Mouse (Mus musculus) kidney, embryonic 16.5 days (tissue): ENCODE measurements around the gene Mdga1. TPM values are rescaled to one million over a fixed set of nuclear protein-coding genes. Genes with fewer than 3 reads are reported as not detected.

ENCODE experiments used
- ATAC-seq: fragments of 200-750 bp; cut with Nextera tagmentation; 2 replicates; pipeline ENCODE4 v1.8.0; 2017; ENCODE audit warnings: moderate TSS enrichment; ENCODE audit not compliant: low FRiP score, low TSS enrichment
- H3K27ac ChIP-seq: fragments of 300-500 bp; sonication (generic); 2 replicates; pipeline ENCODE4 v1.5.1; 2014; ENCODE audit warnings: low read length
- H3K27me3 ChIP-seq: fragments of 300-500 bp; sonication (generic); 2 replicates; pipeline ENCODE4 v1.6.1; 2014; ENCODE audit warnings: low read length, control low read depth, mixed read lengths; ENCODE audit not compliant: insufficient read depth
- H3K36me3 ChIP-seq: fragments of 300-500 bp; sonication (generic); 2 replicates; pipeline ENCODE4 v1.6.1; 2014; ENCODE audit warnings: low read length, control low read depth, mixed read lengths; ENCODE audit not compliant: insufficient read depth
- H3K4me1 ChIP-seq: fragments of 300-500 bp; sonication (generic); 2 replicates; pipeline ENCODE4 v1.6.1; 2014; ENCODE audit warnings: low read length, control low read depth, mixed read lengths; ENCODE audit not compliant: insufficient read depth
- H3K4me2 ChIP-seq: fragments of 300-500 bp; sonication (generic); replicated peaks from 2 replicates; pipeline ENCODE4 v1.6.1; 2014; ENCODE audit warnings: low read depth, low read length
- H3K4me3 ChIP-seq: fragments of 300-500 bp; sonication (generic); 2 replicates; pipeline ENCODE4 v1.5.1; 2014; ENCODE audit warnings: mild to moderate bottlenecking, low read length
- H3K9ac ChIP-seq: fragments of 300-500 bp; sonication (generic); replicated peaks from 2 replicates; pipeline ENCODE4 v1.6.1; 2014; ENCODE audit warnings: low read length
- H3K9me3 ChIP-seq: fragments of 300-500 bp; sonication (generic); 2 replicates; pipeline ENCODE4 v1.6.1; 2016; ENCODE audit warnings: low read length, control low read depth
- WGBS: fragments of 180-500 bp; shearing (Covaris S2); extraction: QIAGEN DNeasy Blood & Tissue Kit; methylation state at CpG from one replicate; pipeline ENCODE4 v1.1.7; 2014; 5-methylcytosine and 5-hydroxymethylcytosine counted together
- polyA plus RNA-seq: library from polyadenylated mRNA; unstranded; fragments of >200 nt; fragmentation: Nextera tagmentation; extraction: Ambion mirVana; gene quantifications from 2 replicates; pipeline ENCODE4 v1.2.1, GENCODE M21; 2015

Mdga1 gene
- polyA plus RNA-seq, 1 experiment from 2014 or later, result 2.4 TPM

DNA sequence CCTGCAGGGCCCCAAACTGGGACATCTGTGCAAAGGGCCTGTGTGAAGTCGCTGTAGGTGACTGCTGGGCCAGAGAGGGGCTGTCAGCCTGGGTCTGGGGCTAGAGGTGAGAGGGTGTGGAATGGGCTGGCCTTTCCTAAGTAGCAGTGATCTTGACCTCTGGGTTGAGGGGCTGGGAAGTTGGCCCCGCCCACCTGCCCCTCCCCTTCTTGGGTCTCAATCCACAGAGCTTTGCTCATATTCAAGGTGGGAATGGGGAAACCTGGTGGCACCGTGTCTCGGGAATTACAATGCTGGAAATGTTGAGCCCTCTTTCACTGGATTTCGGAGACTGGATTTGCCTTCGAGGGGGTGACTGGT, 169.8 kb downstream of the Mdga1 start:
- Histone ChIP-seq H3K27me3 (peaks cover 11% of the 10 kb centered on the region; the same call in 1 of the 2 replicates), H3K27ac (no peak overlapping the region), H3K9ac (no peak overlapping the region), H3K4me1 (peaks cover 4% of the 10 kb centered on the region; the same call in 1 of the 2 replicates), H3K4me3 (no peak overlapping the region), H3K4me2 (no peak overlapping the region), H3K36me3 (no peaks in the 10 kb centered on the region), H3K9me3 (no peaks in the 10 kb centered on the region)
- ATAC-seq, result no peak
- 59% methylated on average over 6 of the region's 6 CpGs for WGBS

GRCm38 (mm10) chr17:29799398-29800095, 170.3 kb downstream of the Mdga1 start:
- ATAC-seq, result no peak
- H3K4me2 ChIP-seq, result no peak overlapping the region
- no peaks in the 10 kb centered on the region for H3K36me3 ChIP-seq
- peaks cover 12% of the 10 kb centered on the region; the same call in 1 of the 2 replicates for H3K27me3 ChIP-seq
- no peak overlapping the region for H3K27ac ChIP-seq
- H3K4me3 ChIP-seq, result no peak overlapping the region
- no peak overlapping the region for H3K9ac ChIP-seq
- 70% methylated on average over 21 of the region's 21 CpGs for WGBS
- no peaks in the 10 kb centered on the region for H3K9me3 ChIP-seq
- H3K4me1 ChIP-seq, result peaks cover 7% of the 10 kb centered on the region; the same call in 1 of the 2 replicates

DNA sequence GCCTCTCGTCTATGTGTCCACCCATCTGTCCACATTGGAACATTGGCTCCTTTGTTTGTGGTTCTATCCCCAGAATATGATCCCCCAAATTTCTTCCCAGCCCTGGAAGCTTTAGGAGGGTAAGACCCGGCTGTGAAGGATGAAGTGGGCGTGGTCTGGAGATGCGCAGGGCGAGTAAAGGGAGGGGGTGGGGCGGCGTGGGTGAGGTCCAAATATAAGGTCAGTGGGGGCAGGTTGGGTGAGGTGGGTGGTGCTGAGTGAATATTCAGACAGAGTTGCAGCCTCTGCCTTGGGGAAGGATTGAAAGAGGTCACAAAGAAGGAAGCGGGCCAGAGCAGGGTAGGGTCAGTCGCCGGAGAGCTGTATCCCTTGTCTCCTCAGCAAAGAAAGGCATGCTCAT, 171.7 kb downstream of the Mdga1 start:
- 49% methylated on average over 10 of the region's 10 CpGs for WGBS
- no peak overlapping the region for H3K4me2 ChIP-seq
- H3K4me1 ChIP-seq, result peaks cover 7% of the 10 kb centered on the region; the same call in 1 of the 2 replicates
- no peak overlapping the region for H3K4me3 ChIP-seq
- H3K27me3 ChIP-seq, result peaks cover 17% of the 10 kb centered on the region; the same call in 1 of the 2 replicates
- no peak for ATAC-seq
- no peaks in the 10 kb centered on the region for H3K36me3 ChIP-seq
- no peaks in the 10 kb centered on the region for H3K9me3 ChIP-seq
- no peak overlapping the region for H3K9ac ChIP-seq
- no peak overlapping the region for H3K27ac ChIP-seq

- Histone ChIP-seq H3K4me1 (peaks cover 7% of the 10 kb centered on the region; the same call in 1 of the 2 replicates), H3K9me3 (no peaks in the 10 kb centered on the region), H3K27me3 (peaks cover 17% of the 10 kb centered on the region; the same call in 1 of the 2 replicates), H3K36me3 (no peaks in the 10 kb centered on the region), H3K9ac (no peak overlapping the region), H3K4me2 (no peak overlapping the region), H3K27ac (no peak overlapping the region), H3K4me3 (no peak overlapping the region)
- ATAC-seq, result no peak
- WGBS, result 50% methylated on average over 9 of the region's 9 CpGs
Observed at GRCm38 (mm10) chr17:29796787-29797186, 173.1 kb downstream of the Mdga1 start.

DNA sequence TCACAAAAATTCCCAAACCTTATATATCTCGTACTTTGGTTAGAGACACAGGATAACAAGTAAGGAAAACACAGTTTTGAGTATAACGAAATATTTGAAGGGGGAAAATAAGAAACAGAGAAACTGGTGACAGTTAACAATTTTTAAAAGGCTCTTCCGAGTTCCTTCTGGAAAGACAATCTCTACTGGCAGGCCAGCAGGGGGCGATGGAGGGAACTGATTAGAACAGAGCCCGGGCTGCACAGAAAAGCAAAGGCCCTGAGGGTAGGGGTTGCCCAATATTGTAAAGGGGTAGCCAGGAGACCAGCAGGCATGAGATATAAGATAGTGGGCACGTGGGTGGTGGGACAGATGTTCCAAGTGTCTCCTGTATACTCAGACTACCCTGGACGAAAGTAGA, 173.8 kb downstream of the Mdga1 start:
- Histone ChIP-seq H3K4me2 (no peak overlapping the region), H3K4me3 (no peak overlapping the region), H3K27ac (no peak overlapping the region), H3K27me3 (peaks cover 17% of the 10 kb centered on the region; the same call in 1 of the 2 replicates), H3K4me1 (peaks cover 7% of the 10 kb centered on the region; the same call in 1 of the 2 replicates), H3K9ac (no peak overlapping the region), H3K36me3 (no peaks in the 10 kb centered on the region), H3K9me3 (no peaks in the 10 kb centered on the region)
- 0 out of 2 replicates have a peak, but pooled peaks have one; percentile 39 for ATAC-seq
- WGBS, result 16% methylated on average over 7 of the region's 7 CpGs

- ATAC-seq, result peak; percentile 49; the same call in 1 of the 2 replicates
- peaks cover 17% of the 10 kb centered on the region; the same call in 1 of the 2 replicates for H3K27me3 ChIP-seq
- peak overlapping the region; percentile 48 for H3K4me2 ChIP-seq
- peak overlapping the region; percentile 29; the same call in 1 of the 2 replicates for H3K9ac ChIP-seq
- no peak overlapping the region for H3K27ac ChIP-seq
- H3K4me1 ChIP-seq, result peaks cover 7% of the 10 kb centered on the region; the same call in 1 of the 2 replicates
- no peaks in the 10 kb centered on the region for H3K9me3 ChIP-seq
- peak overlapping the region; percentile 16; the same call in 1 of the 2 replicates for H3K4me3 ChIP-seq
- no peaks in the 10 kb centered on the region for H3K36me3 ChIP-seq
- 6% methylated on average over 22 of the region's 23 CpGs for WGBS
Observed at GRCm38 (mm10) chr17:29795050-29795770, 174.7 kb downstream of the Mdga1 start.

DNA sequence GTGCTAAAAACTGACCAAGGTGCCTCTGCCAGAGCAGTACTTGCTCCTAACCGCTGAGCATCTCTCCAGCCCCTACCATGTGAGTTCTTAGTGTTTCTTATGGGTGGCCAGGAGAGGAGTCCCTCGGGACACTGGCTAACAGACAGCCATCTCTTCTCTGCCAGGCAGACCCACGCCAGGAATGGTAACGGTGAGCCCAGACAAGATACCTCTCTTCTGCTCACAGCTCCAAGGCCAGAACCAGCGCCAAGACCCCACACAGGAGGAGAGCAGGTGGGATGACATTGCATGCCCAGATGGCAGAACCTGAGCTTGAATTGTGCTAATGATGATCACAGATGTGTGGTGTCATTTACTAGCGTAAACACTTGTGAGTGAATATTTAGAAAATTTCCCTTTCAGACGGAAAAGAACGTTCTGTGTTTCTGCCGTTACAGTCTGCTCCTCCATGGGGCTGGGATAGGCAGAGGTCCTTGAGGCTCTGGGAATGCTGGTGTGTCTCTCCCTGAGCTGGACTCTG, 178.3 kb downstream of the Mdga1 start:
- Histone ChIP-seq H3K4me3 (no peak overlapping the region), H3K9ac (no peak overlapping the region), H3K9me3 (0 out of 2 replicates have a peak, but pooled peaks cover 4% of the 10 kb centered on the region), H3K27me3 (peaks cover 14% of the 10 kb centered on the region; the same call in 1 of the 2 replicates), H3K4me1 (peaks cover 7% of the 10 kb centered on the region; the same call in 1 of the 2 replicates), H3K27ac (no peak overlapping the region), H3K36me3 (no peaks in the 10 kb centered on the region), H3K4me2 (no peak overlapping the region)
- WGBS, result 80% methylated on average over 9 of the region's 9 CpGs
- no peak for ATAC-seq

DNA sequence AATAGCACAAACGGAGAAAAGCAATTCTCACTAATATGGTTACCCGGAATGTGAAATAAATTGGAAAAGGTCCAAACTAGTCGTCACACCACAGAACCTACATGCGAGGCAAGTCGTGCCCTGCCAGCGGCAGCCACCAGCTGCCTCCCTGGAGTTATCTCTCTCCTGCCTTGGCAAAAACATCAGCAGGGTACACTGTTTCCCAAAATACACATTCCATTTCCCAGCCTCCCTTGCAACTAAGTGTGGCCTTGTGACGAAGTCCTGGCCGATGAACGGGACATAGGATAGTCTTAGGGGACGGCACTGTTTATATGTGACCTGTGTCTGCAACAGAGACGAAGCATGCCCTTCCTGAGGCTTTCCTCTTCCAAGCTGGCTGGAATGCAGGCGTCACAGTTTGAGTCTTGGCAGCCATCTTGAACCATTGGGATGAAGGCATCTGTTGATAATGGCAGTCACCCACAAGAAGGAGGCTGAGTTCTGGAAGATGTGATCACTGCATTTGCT, 179.6 kb downstream of the Mdga1 start:
- Histone ChIP-seq H3K4me2 (no peak overlapping the region), H3K9ac (no peak overlapping the region), H3K9me3 (0 out of 2 replicates have a peak, but pooled peaks cover 4% of the 10 kb centered on the region), H3K27me3 (peaks cover 8% of the 10 kb centered on the region; the same call in 1 of the 2 replicates), H3K4me3 (no peak overlapping the region), H3K4me1 (peaks cover 5% of the 10 kb centered on the region; the same call in 1 of the 2 replicates), H3K27ac (no peak overlapping the region), H3K36me3 (no peaks in the 10 kb centered on the region)
- no peak for ATAC-seq
- 88% methylated on average over 12 of the region's 12 CpGs for WGBS

- H3K36me3 ChIP-seq, result no peaks in the 10 kb centered on the region
- H3K4me3 ChIP-seq, result no peak overlapping the region
- no peak overlapping the region for H3K9ac ChIP-seq
- no peak overlapping the region for H3K27ac ChIP-seq
- WGBS, result 69% methylated on average over 9 of the region's 9 CpGs
- no peak overlapping the region for H3K4me2 ChIP-seq
- peaks cover 5% of the 10 kb centered on the region; the same call in 1 of the 2 replicates for H3K27me3 ChIP-seq
- no peaks in the 10 kb centered on the region for H3K4me1 ChIP-seq
- ATAC-seq, result no peak
- 0 out of 2 replicates have a peak, but pooled peaks cover 4% of the 10 kb centered on the region for H3K9me3 ChIP-seq
Observed at GRCm38 (mm10) chr17:29789715-29790114, 180.2 kb downstream of the Mdga1 start.
